Mouse (Mus musculus) frontal cortex, postnatal 10 days (tissue): ENCODE measurements around the gene Cnppd1.
A peak's percentile ranks its signal among the peaks of the same experiment; 100 is the strongest.

Source experiments
- DNase-seq, 2 experiments: peaks; one replicate each; pipeline ENCODE4 v3.0.0; 2022; ENCODE audit warnings: low spot score in 2 of 2, mixed read lengths in 1 of 2

Cnppd1 gene

DNA sequence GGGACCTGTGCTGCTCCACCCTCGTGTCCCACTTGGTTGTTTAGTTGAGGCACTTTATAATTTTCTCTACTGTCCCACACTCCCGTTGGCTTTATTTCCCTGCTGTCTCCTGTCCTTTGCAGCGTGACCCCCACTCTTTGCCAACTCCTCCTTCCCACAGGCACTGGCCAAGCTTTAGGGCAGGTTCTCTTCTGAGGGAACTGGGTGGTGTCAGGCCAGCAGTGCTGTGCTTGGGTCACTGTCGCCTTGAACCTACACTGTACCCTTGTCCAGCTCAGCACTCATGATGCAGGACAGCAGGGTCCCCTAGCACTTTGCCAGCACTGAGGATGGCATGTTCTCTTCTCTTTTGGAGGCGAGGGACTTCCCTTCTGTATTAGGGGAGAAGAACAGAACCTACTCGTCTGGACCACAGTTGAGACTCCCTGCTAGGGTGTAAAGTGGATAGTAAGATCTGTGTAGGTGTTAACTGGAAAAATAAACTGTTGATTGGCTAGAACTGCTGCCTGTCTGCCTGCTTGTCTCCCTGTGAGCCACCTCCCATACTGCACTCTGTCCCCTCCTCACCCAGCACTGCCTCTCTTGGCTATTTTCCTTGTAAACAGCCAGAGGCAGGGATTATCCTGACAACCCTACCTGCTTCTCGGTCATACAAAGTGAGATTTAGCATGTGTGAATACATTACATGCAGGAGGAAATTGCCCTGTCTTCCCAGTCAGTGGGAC is 5.1 kb upstream of the Cnppd1 start:
- no peak for DNase-seq

DNA sequence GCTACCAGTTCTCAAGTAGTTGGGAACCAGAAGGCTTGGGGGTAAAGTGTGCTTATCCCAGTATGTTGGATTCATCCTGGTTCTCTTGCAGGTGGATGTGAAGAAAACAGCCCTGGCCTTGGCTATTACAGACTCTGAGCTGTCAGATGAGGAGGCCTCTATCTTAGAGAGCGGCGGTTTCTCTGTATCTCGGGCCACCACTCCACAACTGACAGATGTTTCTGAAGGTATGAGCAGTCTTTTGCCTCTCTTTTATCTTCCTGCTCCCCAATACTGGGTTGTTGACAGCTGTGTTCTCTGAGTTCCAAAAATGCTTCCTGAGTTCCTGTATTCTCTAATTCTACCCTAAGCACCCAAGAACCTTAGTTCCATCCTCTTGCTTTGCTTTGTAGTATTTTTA is 3.1 kb upstream of the Cnppd1 start:
- DNase-seq = no peak

DNA sequence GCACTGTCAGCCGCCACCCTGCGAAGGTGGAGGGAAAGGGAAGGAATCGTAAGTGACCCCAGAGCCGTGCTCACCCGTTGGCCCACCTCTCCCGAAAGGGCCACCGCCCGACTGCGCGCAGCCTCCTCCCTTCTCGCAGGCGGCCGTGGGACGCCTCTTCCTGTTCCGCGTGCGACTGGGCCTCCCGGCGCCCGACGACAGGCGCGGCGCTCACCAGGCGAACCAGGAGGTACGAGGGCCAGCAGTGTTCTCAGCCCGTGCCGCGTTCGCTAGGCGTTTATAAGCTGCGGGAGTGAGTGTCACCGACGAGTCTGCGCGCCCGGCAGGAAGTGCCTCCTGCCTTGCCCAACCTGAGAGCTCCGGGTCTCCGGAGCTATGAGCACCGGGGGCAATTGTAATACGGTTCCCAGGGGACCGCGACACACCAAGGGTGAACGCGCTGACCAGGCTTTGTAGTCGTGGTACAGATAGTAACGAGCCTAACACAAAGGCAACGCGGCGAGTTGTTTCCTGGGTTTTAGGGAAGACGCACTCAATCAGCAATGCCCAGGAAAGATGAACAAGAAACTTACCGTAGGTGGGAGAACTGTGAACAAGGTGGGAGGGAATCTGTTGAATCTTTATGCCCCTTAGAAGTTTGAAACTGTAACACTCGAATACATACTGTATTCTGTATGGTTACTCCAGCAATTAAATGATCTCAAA is 873 bp downstream of the Cnppd1 start:
- DNase-seq = peak in 1 of 2 experiments; percentile 54

DNA sequence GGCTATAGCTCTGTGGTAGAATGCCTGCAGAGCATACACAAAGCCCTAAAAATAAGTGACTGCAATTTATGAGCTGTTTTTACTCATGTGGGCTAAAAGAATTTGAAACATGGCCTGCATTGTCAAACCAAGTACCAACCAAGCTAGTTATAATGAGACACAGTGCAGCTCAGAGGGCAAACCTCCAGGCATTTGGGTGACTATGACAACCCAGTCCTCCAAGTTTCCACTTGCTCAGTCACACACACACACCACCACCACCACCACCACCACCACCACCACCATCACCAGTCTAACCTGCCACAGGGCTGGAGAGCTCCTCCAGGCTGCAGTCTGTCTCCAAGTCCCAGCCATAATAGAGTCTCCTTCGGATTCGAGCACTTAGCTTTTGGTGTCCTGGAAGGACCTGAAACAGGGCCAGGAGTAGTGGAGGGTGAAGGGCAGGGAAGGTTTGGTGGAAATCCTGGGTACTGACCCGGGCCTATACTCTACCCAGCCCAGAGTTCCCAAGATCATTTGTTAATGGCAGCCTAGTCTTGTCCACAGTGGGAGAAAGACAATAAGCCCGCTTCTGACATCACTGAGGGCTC is 1.8 kb downstream of the Cnppd1 start:
- DNase-seq = no peak

DNA sequence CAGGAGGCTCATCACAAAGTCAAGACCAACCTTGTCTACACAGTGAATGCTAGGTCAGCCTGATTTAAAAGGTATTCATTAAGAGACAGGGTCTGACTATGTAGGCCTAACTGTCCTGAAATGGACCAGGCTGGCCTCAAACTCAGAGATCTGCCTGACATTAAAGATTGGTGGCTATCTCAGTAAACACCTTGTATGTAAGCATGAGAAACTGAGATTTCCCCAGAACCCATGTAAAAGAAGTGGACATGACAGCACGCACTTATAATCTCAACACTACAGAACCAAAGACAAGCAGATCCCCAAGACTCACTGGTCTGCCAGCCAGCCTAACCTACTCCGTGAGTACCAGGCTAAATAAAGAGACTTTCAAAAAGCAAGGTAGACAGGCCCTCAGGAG is 4.1 kb downstream of the Cnppd1 start:
- DNase-seq = no peak

DNA sequence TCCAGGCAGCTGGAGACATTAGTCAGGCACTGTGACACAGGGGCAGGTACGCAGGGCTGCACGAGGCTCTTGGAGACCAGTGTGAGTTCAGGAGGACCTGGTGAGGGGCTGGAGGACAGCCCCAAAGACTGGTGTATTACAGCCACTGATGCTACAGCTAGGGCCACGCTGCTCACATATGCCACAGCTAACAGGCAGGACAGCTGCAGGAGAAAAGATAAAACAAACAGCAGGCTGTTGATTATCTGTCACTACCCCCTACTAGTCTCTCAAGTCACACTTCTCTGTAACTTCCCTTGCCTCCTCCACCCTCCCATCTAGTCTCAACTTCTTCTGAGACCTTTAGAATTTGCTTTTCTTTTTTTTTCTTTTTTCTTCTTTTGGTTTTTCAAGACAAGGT is 5.8 kb downstream of the Cnppd1 start:
- DNase-seq = no peak

DNA sequence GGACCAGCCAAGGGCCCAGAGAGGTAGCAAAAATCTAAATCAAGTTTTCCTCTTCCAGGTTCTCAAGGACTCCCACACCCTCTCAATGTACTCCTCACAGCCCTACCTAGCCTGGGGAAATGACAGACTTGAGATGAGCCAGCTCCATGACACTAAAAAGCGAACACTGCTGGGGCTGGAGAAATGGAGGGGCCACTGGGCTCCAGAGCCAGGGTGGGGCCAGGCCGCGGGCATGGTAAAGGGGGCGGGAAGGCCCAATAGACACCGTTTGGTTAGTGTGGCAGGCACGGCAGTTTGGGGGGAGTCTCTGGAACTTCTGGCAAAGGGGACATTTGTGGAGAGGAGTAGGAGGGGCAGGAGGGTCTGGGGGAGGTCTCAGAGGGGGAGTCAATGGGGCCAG is 6.2 kb downstream of the Cnppd1 start:
- no peak for DNase-seq

DNA sequence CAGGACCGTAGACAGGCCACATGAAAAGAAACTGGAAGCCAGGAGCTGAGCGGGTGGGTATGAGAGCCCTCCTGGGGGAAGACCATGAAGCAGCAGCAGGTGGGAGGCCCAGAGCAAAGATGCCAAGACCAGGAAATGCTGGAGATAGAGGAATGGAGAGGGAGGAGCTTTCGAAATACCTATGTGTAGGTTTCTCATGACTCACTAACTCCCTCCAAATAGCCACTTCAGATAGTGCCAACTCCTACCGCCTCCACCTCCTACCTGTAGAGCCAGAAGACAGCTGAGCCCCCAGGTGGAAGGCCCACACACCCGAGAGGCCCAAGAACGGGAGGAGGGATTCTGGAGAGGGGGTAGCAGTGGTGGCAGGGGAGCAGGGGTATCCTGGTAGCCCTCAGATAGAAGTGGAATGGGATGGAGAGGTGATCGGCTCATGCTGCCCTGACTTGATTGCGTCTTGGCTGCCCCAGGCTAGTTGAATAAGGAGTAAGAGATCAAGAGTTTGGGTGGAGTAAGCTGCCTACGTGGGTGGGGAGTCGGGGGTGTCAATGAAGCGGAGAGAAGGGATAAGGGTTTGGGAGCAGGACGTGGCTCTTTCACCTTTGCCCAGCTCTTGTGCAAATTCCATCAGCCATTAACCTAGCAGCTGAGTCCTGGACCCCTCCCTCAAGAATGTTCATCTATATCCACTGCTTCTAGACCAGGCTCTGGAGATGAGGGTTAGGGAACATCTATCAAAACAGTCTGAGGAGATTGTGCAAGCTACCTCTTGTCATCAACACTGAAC is 8.9 kb downstream of the Cnppd1 start, which contains the start of gene Slc23a3:
Gene Slc23a3 (minus strand): TSS at position 470 of the 787 bp plus-strand sequence.
- no peak for DNase-seq

DNA sequence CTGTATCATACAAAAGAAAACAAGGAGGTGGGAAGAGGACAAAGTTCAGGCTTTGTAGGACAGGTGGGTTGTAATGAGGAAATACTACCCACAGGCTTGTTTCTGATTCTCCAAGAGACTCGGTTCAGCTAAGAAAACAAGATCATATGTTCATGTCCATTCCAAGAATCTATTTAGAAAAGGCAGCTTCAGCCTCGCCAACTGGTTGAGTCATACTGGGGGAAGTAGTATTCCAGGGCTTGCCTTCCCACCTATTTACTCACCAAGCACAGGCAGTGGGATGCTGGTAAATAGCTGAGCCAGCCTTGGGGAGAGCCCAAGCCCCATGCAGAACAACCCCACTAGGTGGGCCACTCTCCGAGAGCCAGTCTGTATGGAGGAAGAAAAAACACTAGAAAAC is 13.9 kb downstream of the Cnppd1 start:
- DNase-seq = no peak

DNA sequence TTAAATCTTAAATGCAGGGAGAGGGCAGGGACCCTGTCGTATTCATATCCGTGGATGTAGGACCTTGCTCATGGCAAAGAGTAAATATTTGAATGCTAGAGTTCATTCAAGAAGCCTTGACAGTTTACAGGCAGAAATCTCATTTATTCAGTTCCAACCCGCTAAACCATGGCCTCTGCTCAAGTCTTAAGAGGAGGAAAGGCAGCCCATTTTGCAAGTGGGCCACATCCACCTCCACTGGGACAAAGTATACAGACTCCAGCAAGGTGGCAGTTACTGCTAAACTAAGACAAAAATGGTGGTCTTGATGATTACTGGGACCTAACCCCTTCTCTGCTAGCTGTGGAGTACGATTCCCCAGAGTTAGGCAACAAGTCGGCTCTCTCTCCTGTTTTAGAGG is 17.1 kb downstream of the Cnppd1 start:
- no peak for DNase-seq

DNA sequence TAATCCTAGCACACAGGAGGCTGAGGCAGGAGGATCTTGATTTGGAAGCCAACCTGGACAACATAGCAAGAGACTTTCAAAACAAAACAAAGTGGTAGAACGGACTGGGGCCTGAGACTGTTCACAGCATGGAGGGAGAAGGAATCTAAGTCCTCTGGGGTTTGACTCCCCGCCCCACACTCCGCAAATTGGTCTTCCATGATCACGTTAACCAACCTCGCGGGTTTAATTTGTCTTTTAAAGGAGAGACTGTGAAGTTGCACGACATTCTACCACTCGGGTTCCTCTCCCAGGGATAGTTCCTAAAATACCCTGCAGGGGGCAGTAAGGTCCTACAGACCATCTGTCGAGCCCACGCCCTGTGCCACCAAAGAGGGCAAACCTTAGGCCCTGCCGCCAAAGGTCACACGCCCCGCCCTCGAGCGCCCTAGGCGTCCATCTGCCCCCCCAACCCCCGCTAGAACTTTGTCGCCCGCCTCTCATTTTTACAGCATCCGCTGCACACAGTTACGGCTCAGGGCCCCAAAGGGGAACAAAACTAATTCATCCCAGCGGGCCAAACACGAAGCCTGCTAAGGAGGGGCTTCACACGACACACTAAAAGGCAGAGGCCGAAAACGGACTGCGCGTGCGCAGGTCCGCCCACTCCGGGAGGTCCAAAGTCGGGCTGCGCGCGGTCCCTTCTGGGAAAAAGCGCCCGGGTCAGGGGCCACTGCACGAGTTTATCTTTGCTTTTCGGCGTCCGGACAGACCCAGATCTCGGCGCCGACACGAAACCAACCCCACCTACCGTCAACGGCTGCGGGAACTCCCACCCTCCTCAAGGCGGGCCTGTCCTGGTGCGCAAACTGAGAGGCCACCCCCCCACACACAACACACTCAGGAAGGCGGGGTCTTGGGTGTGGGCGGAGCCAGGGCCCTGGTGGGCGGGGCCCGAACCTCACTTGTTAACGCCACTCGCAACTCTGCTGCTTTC is 17.9 kb downstream of the Cnppd1 start, which contains the start of gene Nhej1:
Gene Nhej1 (minus strand): TSS at position 855 of the 976 bp plus-strand sequence.
- DNase-seq = peak; percentile 85 to 88

DNA sequence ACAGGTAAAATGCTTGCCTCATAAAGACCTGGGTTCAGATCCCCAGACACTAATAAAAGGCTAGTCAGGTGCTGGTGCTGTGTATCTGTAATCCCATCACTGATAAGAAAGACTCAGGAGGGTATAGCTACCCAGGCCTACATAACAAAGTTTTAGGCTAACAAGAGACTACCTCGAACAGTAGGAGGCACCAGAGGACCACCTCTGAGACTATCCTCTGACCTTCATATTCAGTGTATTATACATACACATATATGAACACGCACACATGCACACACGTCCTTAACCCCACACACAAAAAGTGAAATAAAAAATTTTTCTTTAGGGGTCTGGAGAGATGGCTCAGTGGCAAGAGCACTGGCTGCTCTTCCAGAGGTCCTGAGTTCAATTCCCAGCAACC is 20.3 kb downstream of the Cnppd1 start:
- DNase-seq = no peak
